Mouse (Mus musculus) CH12.LX (cell line): ENCODE data around the gene Ly6g6e. TPM values are rescaled to one million over a fixed set of nuclear protein-coding genes. Genes with fewer than 3 reads are reported as not detected.

Source experiments
- DNase-seq: peaks from one replicate; pipeline ENCODE4 v3.0.0-alpha.2; 2013; ENCODE audit errors: extremely low read depth
- H3K27ac ChIP-seq: 2 replicates; pipeline ENCODE4 v1.5.1; 2012; ENCODE audit warnings: low read depth, mild to moderate bottlenecking, control low read depth, moderate library complexity; ENCODE audit not compliant: insufficient read depth
- H3K27me3 ChIP-seq: replicated peaks from 2 replicates; pipeline ENCODE3; 2012; ENCODE audit warnings: inconsistent platforms
- H3K36me3 ChIP-seq, 2 experiments: replicated peaks in 1 of 2; 2 replicates each; pipeline versions ENCODE3 to v1.6.1; 2012; ENCODE audit warnings: inconsistent platforms in 1 of 2, low read length in 1 of 2, mild to moderate bottlenecking in 1 of 2, mixed read lengths in 1 of 2, moderate library complexity in 1 of 2; ENCODE audit not compliant: control insufficient read depth in 1 of 2, insufficient read depth in 1 of 2
- H3K4me1 ChIP-seq, 2 experiments: 2 replicates each; pipeline ENCODE4 v1.6.1; 2012; ENCODE audit warnings: inconsistent platforms in 1 of 2, moderate library complexity in 1 of 2; ENCODE audit not compliant: insufficient read depth in 2 of 2, control insufficient read depth in 1 of 2
- H3K4me2 ChIP-seq: 2 replicates; pipeline ENCODE4 v1.6.1; 2012; ENCODE audit warnings: low read depth, mild to moderate bottlenecking, control low read depth; ENCODE audit not compliant: poor library complexity, insufficient read depth, severe bottlenecking
- H3K4me3 ChIP-seq, 3 experiments: fragments of 150-350 bp in 1 of 3; sonication (generic) in 1 of 3; replicated peaks in 1 of 3; 2 replicates each; pipeline versions ENCODE3 to v1.5.1; 2011 to 2012; ENCODE audit warnings: low read depth in 2 of 3, low read length in 2 of 3, mild to moderate bottlenecking in 2 of 3, moderate library complexity in 2 of 3, control low read depth in 1 of 3, improper control_type of control experiment in 1 of 3, inconsistent platforms in 1 of 3, mixed read lengths in 1 of 3; ENCODE audit not compliant: poor library complexity in 1 of 3
- H3K79me2 ChIP-seq: replicated peaks from 2 replicates; pipeline ENCODE4 v1.6.1; 2012; ENCODE audit warnings: mild to moderate bottlenecking, moderate library complexity; ENCODE audit not compliant: control insufficient read depth, poor library complexity, insufficient read depth, severe bottlenecking; ENCODE audit errors: extremely low read depth
- H3K9ac ChIP-seq: 2 replicates; pipeline ENCODE4 v1.6.1; 2012; ENCODE audit warnings: low read depth, mild to moderate bottlenecking, control low read depth, moderate library complexity; ENCODE audit not compliant: insufficient read depth
- H3K9me3 ChIP-seq: replicated peaks from 2 replicates; pipeline ENCODE3; 2012; ENCODE audit warnings: low read length, inconsistent platforms, mixed read lengths
- BHLHE40 ChIP-seq: IDR thresholded peaks from 2 replicates; pipeline ENCODE4 v1.6.1; 2011; ENCODE audit warnings: mild to moderate bottlenecking, low read depth, low read length, improper control_type of control experiment
- CHD1 ChIP-seq: IDR thresholded peaks from 2 replicates; pipeline ENCODE4 v1.6.1; 2012; ENCODE audit warnings: low read depth, low read length, improper control_type of control experiment, inconsistent platforms
- CTCF ChIP-seq, 2 experiments: IDR thresholded peaks in 1 of 2; conservative IDR thresholded peaks in 1 of 2; 2 replicates each; pipeline ENCODE4 v1.5.1; 2011 to 2012; ENCODE audit warnings: low read depth in 2 of 2, low read length in 2 of 2, improper control_type of control experiment in 1 of 2, inconsistent platforms in 1 of 2, mild to moderate bottlenecking in 1 of 2, moderate library complexity in 1 of 2
- ELF1 ChIP-seq: IDR thresholded peaks from 2 replicates; pipeline ENCODE4 v1.6.1; 2014; ENCODE audit warnings: low read depth, mild to moderate bottlenecking, inconsistent platforms, low read length, improper control_type of control experiment
- GABPA ChIP-seq: IDR thresholded peaks from 2 replicates; pipeline ENCODE4 v1.6.1; 2012; ENCODE audit warnings: low read depth, low read length, improper control_type of control experiment, inconsistent platforms; ENCODE audit not compliant: insufficient replicate concordance
- HCFC1 ChIP-seq: IDR thresholded peaks from 2 replicates; pipeline ENCODE4 v1.6.1; 2012; ENCODE audit warnings: low read depth, mild to moderate bottlenecking, inconsistent platforms, low read length, improper control_type of control experiment
- JUN ChIP-seq: IDR thresholded peaks from 2 replicates; pipeline ENCODE4 v1.6.1; 2011; ENCODE audit warnings: low read depth, mild to moderate bottlenecking, low read length, improper control_type of control experiment, moderate library complexity; ENCODE audit not compliant: insufficient read depth
- JUND ChIP-seq: conservative IDR thresholded peaks from 2 replicates; pipeline ENCODE4 v1.6.1; 2011; ENCODE audit warnings: low read depth, low read length, improper control_type of control experiment
- KAT2A ChIP-seq: IDR thresholded peaks from 2 replicates; pipeline ENCODE4 v1.6.1; 2012; ENCODE audit warnings: low read length, improper control_type of control experiment, inconsistent platforms; ENCODE audit not compliant: insufficient replicate concordance
- MAFK ChIP-seq: IDR thresholded peaks from 2 replicates; pipeline ENCODE4 v1.6.1; 2011; ENCODE audit warnings: low read length, improper control_type of control experiment; ENCODE audit not compliant: insufficient replicate concordance
- MXI1 ChIP-seq: IDR thresholded peaks from 2 replicates; pipeline ENCODE4 v1.6.1; 2011; ENCODE audit warnings: mild to moderate bottlenecking, low read depth, low read length, improper control_type of control experiment
- NRF1 ChIP-seq: IDR thresholded peaks from 2 replicates; pipeline ENCODE4 v1.6.1; 2014; ENCODE audit warnings: low read depth, mild to moderate bottlenecking, inconsistent platforms, low read length, improper control_type of control experiment, moderate library complexity
- PAX5 ChIP-seq: IDR thresholded peaks from 2 replicates; pipeline ENCODE4 v1.6.1; 2012; ENCODE audit warnings: low read length, inconsistent platforms, mixed read lengths
- SMC3 ChIP-seq: IDR thresholded peaks from 2 replicates; pipeline ENCODE4 v1.6.1; 2011; ENCODE audit warnings: low read depth, low read length, improper control_type of control experiment
- TBP ChIP-seq: conservative IDR thresholded peaks from 2 replicates; pipeline ENCODE4 v1.6.1; 2011; ENCODE audit warnings: low read depth, low read length, improper control_type of control experiment
- UBTF ChIP-seq: IDR thresholded peaks from 2 replicates; pipeline ENCODE4 v1.6.1; 2012; ENCODE audit warnings: low read depth, mild to moderate bottlenecking, inconsistent platforms, low read length, improper control_type of control experiment, moderate library complexity
- USF1 ChIP-seq: IDR thresholded peaks from 2 replicates; pipeline ENCODE4 v1.6.1; 2014; ENCODE audit warnings: low read depth, mild to moderate bottlenecking, inconsistent platforms, low read length, improper control_type of control experiment
- ZC3H11A ChIP-seq: IDR thresholded peaks from 2 replicates; pipeline ENCODE4 v1.6.1; 2012; ENCODE audit warnings: low read depth, mild to moderate bottlenecking, inconsistent platforms, low read length, improper control_type of control experiment
- dilution Hi-C: fragments of 300-500 bp; cut with MboI; formaldehyde crosslinking; loops from 2 replicates; pipeline ENCODE4 v1.14.3; 2020; ENCODE audit warnings: low sequenced_read_pairs; ENCODE audit not compliant: extremely low pct_unique_long_range_greater_than_20kb, extremely low pct_ligation_motif_present
- in situ Hi-C: fragments of 300-500 bp; cut with MboI; formaldehyde crosslinking; loops from 3 replicates; pipeline ENCODE4 v1.14.3; 2019; ENCODE audit warnings: low sequenced_read_pairs, low pct_ligation_motif_present, low pct_unique_long_range_greater_than_20kb, mixed read lengths
- polyA plus RNA-seq: library from polyadenylated mRNA; unstranded; fragments of >175 nt; gene quantifications from 2 replicates; pipeline ENCODE4 v1.2.1, GENCODE M21; 2012; ENCODE audit warnings: low read depth; ENCODE audit not compliant: insufficient read length
- total RNA-seq, 2 experiments: library from RNA; depleted of rRNA; stranded (reverse); fragments of 300-350 nt in 1 of 2; fragments of >200 nt in 1 of 2; gene quantifications; 2 replicates each; pipeline ENCODE4 v1.2.3; 2012 to 2014

Ly6g6e gene
- total and polyA plus RNA-seq, 3 experiments = not detected

- no peaks in the 10 kb centered on the region for H3K9me3 ChIP-seq
- H3K4me2 ChIP-seq = no peak overlapping the region
- H3K4me1 ChIP-seq = peaks cover 11 to 51% of the 10 kb centered on the region in 2 experiments
- DNase-seq = no peak
- in situ Hi-C loops (no loop called here), dilution Hi-C loops (no loop called here)
- no peak overlapping the region for H3K9ac ChIP-seq
- no peaks in the 10 kb centered on the region; the same call in 1 of the 2 replicates for H3K79me2 ChIP-seq
- TF ChIP-seq NRF1 = no peak
- TF ChIP-seq MXI1 = no peak
- TF ChIP-seq JUND = no peak
- TF ChIP-seq UBTF = no peak
- TF ChIP-seq JUN = no peak
- TF ChIP-seq GABPA = no peak
- no peak for TF ChIP-seq ZC3H11A
- TF ChIP-seq HCFC1 = no peak
- TF ChIP-seq, all 38 proteins: peak for 0
- Histone ChIP-seq H3K27me3 (no peaks in the 10 kb centered on the region), H3K36me3 (peaks cover 0 to 28% of the 10 kb centered on the region in 2 experiments), H3K27ac (no peak overlapping the region), H3K4me3 (no peak overlapping the region)
Measured at GRCm38 (mm10) chr17:35031272-35031671, 45.4 kb upstream of the Ly6g6e start.

GRCm38 (mm10) chr17:35031880-35032279 lies 44.8 kb upstream of the Ly6g6e start:
- Histone ChIP-seq H3K36me3 (peaks cover 0 to 26% of the 10 kb centered on the region in 2 experiments), H3K9ac (no peak overlapping the region), H3K4me2 (no peak overlapping the region), H3K9me3 (no peaks in the 10 kb centered on the region), H3K27me3 (no peaks in the 10 kb centered on the region), H3K27ac (no peak overlapping the region), H3K4me3 (no peak overlapping the region), H3K79me2 (no peaks in the 10 kb centered on the region; the same call in 1 of the 2 replicates), H3K4me1 (peaks cover 10 to 49% of the 10 kb centered on the region in 2 experiments)
- dilution Hi-C loops (no loop called here), in situ Hi-C loops (no loop called here)
- no peak for TF ChIP-seq KAT2A
- TF ChIP-seq PAX5 = no peak
- no peak for TF ChIP-seq CHD1
- TF ChIP-seq USF1 = no peak
- no peak for TF ChIP-seq BHLHE40
- TF ChIP-seq CTCF (conservative IDR thresholded peaks at IDR 0.05 in 1 of 2, IDR thresholded peaks at IDR 0.05 in 1 of 2; ENCODE audit: low read depth in 2 of 2, low read length in 2 of 2) = no peak
- TF ChIP-seq ELF1 = no peak
- no peak for TF ChIP-seq TBP
- TF ChIP-seq SMC3 = no peak
- no peak for TF ChIP-seq GABPA
- no peak for TF ChIP-seq MAFK
- no peak for DNase-seq
